Mouse (Mus musculus) lung, embryonic 16.5 days (tissue): ENCODE data around the gene Gls. TPM values are rescaled to one million over a fixed set of nuclear protein-coding genes. Genes with fewer than 3 reads are reported as not detected.
A peak's percentile ranks its signal among the peaks of the same experiment; 100 is the strongest.

ENCODE experiments used
- ATAC-seq: fragments of 200-750 bp; cut with Nextera tagmentation; 2 replicates; pipeline ENCODE4 v1.8.0; 2017; ENCODE audit warnings: low read depth, mild to moderate bottlenecking, moderate library complexity
- H3K27ac ChIP-seq: fragments of 300-500 bp; sonication (generic); 2 replicates; pipeline ENCODE4 v1.5.1; 2014; ENCODE audit warnings: mild to moderate bottlenecking, control low read depth, low read length
- H3K27me3 ChIP-seq: fragments of 300-500 bp; sonication (generic); 2 replicates; pipeline ENCODE4 v1.6.1; 2014; ENCODE audit warnings: low read depth, low read length, mixed read lengths; ENCODE audit not compliant: control insufficient read depth, insufficient read depth
- H3K36me3 ChIP-seq: fragments of 300-500 bp; sonication (generic); 2 replicates; pipeline ENCODE4 v1.6.1; 2014; ENCODE audit warnings: low read length; ENCODE audit not compliant: control insufficient read depth, insufficient read depth
- H3K4me1 ChIP-seq: fragments of 300-500 bp; sonication (generic); replicated peaks from 2 replicates; pipeline ENCODE4 v1.6.1; 2014; ENCODE audit warnings: low read length, mixed read lengths; ENCODE audit not compliant: control insufficient read depth, insufficient read depth
- H3K4me2 ChIP-seq: fragments of 300-500 bp; sonication (generic); 2 replicates; pipeline ENCODE4 v1.6.1; 2014; ENCODE audit warnings: low read depth, low read length, control low read depth
- H3K4me3 ChIP-seq: fragments of 300-500 bp; sonication (generic); 2 replicates; pipeline ENCODE4 v1.5.1; 2014; ENCODE audit warnings: mild to moderate bottlenecking, low read length, control low read depth
- H3K9ac ChIP-seq: fragments of 300-500 bp; sonication (generic); 2 replicates; pipeline ENCODE4 v1.6.1; 2014; ENCODE audit warnings: low read length, control low read depth
- H3K9me3 ChIP-seq: fragments of 300-500 bp; sonication (generic); 2 replicates; pipeline ENCODE4 v1.6.1; 2016; ENCODE audit warnings: low read length; ENCODE audit not compliant: control insufficient read depth
- WGBS: fragments of 180-500 bp; shearing (Covaris S2); extraction: QIAGEN DNeasy Blood & Tissue Kit; methylation state at CpG from one replicate; pipeline ENCODE4 v1.1.7; 2014; 5-methylcytosine and 5-hydroxymethylcytosine counted together
- polyA plus RNA-seq: library from polyadenylated mRNA; unstranded; fragments of >200 nt; fragmentation: Nextera tagmentation; extraction: Ambion mirVana; gene quantifications from 2 replicates; pipeline ENCODE4 v1.2.1, GENCODE M21; 2015

The Gls gene
- polyA plus RNA-seq, 1 experiment from 2014 or later: 12.8 TPM

- no peaks in the 10 kb centered on the region for H3K36me3 ChIP-seq
- no peak overlapping the region for H3K4me2 ChIP-seq
- no peak overlapping the region for H3K9ac ChIP-seq
- no peak overlapping the region for H3K27ac ChIP-seq
- H3K9me3 ChIP-seq: no peaks in the 10 kb centered on the region
- H3K27me3 ChIP-seq: no peaks in the 10 kb centered on the region
- H3K4me1 ChIP-seq: peaks cover 10% of the 10 kb centered on the region
- ATAC-seq: no peak
- H3K4me3 ChIP-seq: no peak overlapping the region
- 93% methylated on average over 5 of the region's 5 CpGs for WGBS
These were observed 81.9 kb downstream of the Gls start for GRCm38 (mm10) chr1:52151166-52151565.

DNA sequence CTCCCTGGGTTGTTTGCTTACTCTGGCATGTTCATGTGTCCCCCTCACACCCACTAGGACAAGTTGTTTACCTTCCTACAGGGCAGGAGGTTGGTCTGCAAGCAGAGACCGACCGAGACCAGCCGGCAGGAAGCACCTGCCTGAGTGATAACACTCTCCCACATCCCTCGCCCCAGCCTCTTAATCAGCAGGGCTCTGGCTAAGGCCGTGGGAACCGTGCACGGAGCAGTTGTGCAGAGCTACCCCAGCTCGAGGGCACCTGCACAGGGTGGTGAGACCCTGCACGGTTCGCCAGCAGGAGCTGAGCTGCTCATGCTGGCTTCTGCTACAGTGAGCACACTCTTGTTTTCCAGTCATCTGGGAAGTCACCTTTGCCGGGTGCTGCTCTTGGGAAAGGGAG, 82.4 kb downstream of the Gls start:
- Histone ChIP-seq H3K4me2 (no peak overlapping the region), H3K36me3 (no peaks in the 10 kb centered on the region), H3K27me3 (no peaks in the 10 kb centered on the region), H3K4me1 (peaks cover 10% of the 10 kb centered on the region), H3K9ac (no peak overlapping the region), H3K27ac (no peak overlapping the region), H3K9me3 (no peaks in the 10 kb centered on the region), H3K4me3 (no peak overlapping the region)
- peak; percentile 57 for ATAC-seq
- 31% methylated on average over 11 of the region's 11 CpGs for WGBS

DNA sequence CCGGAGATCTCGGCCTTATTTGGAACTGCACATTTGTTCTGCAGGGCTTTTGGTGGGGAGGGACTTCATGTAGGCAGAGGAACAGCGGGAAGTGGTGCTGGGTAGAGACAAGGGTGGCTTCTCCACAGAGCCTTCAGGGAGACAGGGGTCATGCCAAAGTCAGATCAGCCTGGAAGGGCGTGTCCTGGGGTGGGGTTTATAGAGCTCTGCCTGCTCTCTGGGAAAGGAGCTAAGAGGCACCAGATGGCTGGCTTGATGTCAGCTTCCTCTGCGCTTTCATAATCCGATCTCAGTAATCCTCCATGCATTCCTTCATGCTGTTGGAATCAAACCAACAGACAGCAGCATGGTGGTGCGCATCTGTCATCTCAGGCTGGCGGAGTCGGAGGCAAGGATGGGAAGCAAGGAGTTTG, 83.1 kb downstream of the Gls start:
- H3K27ac ChIP-seq: no peak overlapping the region
- H3K36me3 ChIP-seq: no peaks in the 10 kb centered on the region
- H3K4me2 ChIP-seq: no peak overlapping the region
- ATAC-seq: peak; percentile 49; the same call in 1 of the 2 replicates
- no peak overlapping the region for H3K9ac ChIP-seq
- WGBS: 47% methylated on average over 9 of the region's 9 CpGs
- peaks cover 10% of the 10 kb centered on the region for H3K4me1 ChIP-seq
- no peaks in the 10 kb centered on the region for H3K27me3 ChIP-seq
- no peak overlapping the region for H3K4me3 ChIP-seq
- H3K9me3 ChIP-seq: no peaks in the 10 kb centered on the region

DNA sequence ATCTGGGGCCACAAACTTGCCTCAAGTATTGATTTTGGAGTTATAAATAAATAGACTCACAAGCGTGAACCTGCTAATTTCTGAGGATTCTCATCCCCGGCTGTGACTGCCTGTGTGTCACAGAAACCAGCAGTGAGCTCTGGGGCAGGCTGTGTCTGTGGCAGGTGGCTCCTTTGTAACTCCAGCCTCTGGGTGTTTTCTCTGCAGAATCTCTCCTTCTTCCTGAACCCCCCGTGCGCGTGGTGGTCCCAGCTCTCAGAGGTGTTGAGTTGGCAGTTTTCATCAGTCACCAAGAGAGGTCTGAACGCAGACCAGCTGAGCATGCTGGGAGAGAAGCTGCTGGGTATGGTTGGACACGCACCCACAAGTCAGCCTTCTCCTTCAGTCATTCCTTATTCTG, 84.3 kb downstream of the Gls start:
- no peaks in the 10 kb centered on the region for H3K27me3 ChIP-seq
- no peaks in the 10 kb centered on the region for H3K9me3 ChIP-seq
- peaks cover 10% of the 10 kb centered on the region for H3K4me1 ChIP-seq
- 63% methylated on average over 7 of the region's 7 CpGs for WGBS
- no peak overlapping the region for H3K4me2 ChIP-seq
- no peak overlapping the region for H3K27ac ChIP-seq
- no peak for ATAC-seq
- no peak overlapping the region for H3K4me3 ChIP-seq
- H3K36me3 ChIP-seq: peaks cover 2% of the 10 kb centered on the region; the same call in 1 of the 2 replicates
- H3K9ac ChIP-seq: no peak overlapping the region

GRCm38 (mm10) chr1:52148178-52148577, 84.9 kb downstream of the Gls start:
- 71% methylated on average over 7 of the region's 7 CpGs for WGBS
- H3K27me3 ChIP-seq: no peaks in the 10 kb centered on the region
- H3K36me3 ChIP-seq: peaks cover 2% of the 10 kb centered on the region; the same call in 1 of the 2 replicates
- H3K27ac ChIP-seq: no peak overlapping the region
- H3K4me2 ChIP-seq: no peak overlapping the region
- H3K4me3 ChIP-seq: no peak overlapping the region
- ATAC-seq: no peak
- H3K4me1 ChIP-seq: peaks cover 10% of the 10 kb centered on the region
- no peaks in the 10 kb centered on the region for H3K9me3 ChIP-seq
- H3K9ac ChIP-seq: no peak overlapping the region

DNA sequence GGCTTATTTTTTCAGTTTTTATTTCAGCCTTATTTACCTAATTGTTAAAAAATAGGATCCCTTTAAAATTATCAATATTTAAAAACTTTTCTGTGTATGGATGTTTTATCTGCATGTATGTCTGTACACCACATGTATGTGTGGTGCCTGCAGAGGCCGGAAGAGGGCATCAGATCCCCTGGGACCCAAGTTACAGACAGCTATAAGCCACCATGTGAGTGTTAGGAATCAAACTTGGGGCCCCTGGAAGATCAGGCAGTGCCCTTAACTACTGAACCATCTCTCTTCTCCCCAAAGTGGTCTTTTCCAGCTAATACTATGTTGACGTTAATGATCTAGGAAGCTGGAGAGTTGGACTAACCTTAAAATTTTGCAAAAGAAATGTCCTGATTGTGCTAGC, 85.6 kb downstream of the Gls start:
- Histone ChIP-seq H3K27ac (no peak overlapping the region), H3K9me3 (no peaks in the 10 kb centered on the region), H3K36me3 (peaks cover 2% of the 10 kb centered on the region; the same call in 1 of the 2 replicates), H3K4me1 (peaks cover 10% of the 10 kb centered on the region), H3K9ac (no peak overlapping the region), H3K4me3 (no peak overlapping the region), H3K27me3 (no peaks in the 10 kb centered on the region), H3K4me2 (no peak overlapping the region)
- no peak for ATAC-seq
- WGBS: 91% methylated on average over 2 of the region's 2 CpGs

DNA sequence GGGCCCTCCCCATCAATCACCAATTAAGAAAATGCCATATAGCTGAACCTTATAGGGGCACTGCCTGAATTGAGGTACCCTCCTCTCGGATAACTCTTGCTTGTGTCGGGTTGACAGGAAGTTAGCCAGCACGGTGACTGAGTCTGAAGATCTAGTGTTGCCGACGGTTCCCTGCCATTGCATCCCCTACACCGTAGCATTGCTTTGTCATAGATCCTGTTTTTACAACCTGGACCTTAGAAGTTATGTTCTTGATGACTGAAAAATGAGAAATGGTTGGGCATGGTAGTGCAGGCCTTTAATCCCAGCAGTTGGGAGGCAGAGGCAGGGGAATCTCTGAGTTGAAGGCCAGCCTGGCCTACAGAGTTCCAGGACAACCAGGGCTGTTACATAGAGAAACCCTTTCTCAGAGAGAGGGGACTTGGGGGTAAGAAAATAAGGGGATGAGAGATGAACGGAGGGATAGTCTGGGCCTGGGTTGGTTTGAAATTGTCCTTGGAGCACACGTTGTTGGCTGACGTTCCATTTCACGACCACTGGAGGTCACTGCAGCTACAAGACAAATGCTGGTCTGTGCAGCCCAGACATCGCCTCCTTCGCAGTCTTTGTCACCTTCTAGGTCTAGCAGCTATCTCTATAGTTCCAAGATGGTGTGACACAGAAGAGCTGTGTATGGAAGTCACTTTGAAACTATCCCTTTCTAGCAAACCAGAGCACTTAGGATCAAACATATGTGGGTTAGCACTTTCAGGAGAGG, 86.6 kb downstream of the Gls start:
- peaks cover 2% of the 10 kb centered on the region; the same call in 1 of the 2 replicates for H3K36me3 ChIP-seq
- H3K9ac ChIP-seq: no peak overlapping the region
- no peaks in the 10 kb centered on the region for H3K9me3 ChIP-seq
- H3K4me1 ChIP-seq: peaks cover 10% of the 10 kb centered on the region
- H3K4me2 ChIP-seq: no peak overlapping the region
- H3K4me3 ChIP-seq: no peak overlapping the region
- WGBS: 46% methylated on average over 12 of the region's 12 CpGs
- no peaks in the 10 kb centered on the region for H3K27me3 ChIP-seq
- peak; percentile 71 for ATAC-seq
- no peak overlapping the region for H3K27ac ChIP-seq

DNA sequence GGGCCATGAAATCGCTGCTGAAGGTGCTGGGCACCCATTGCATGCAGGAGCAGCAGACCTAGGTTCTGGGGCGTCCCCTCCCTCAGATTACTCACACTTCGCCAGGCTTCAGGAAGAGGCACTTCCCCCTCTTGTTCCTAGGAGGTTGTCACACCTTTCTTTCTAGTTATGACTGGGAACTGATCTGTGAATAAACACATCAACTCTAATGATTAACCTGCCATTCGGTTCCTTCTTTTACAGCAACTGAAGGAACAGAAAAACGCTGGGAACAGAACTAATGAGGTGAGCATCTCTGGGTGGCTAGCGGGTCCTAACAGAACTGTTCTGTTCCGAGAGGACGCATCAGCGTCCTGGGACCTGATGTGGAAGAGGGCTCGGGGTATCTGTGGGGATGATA, 88.1 kb downstream of the Gls start:
- WGBS: 75% methylated on average over 10 of the region's 10 CpGs
- H3K4me2 ChIP-seq: no peak overlapping the region
- H3K9ac ChIP-seq: no peak overlapping the region
- no peaks in the 10 kb centered on the region for H3K27me3 ChIP-seq
- H3K4me1 ChIP-seq: peaks cover under 1% of the 10 kb centered on the region
- no peak overlapping the region for H3K4me3 ChIP-seq
- no peaks in the 10 kb centered on the region for H3K9me3 ChIP-seq
- no peak overlapping the region for H3K27ac ChIP-seq
- no peak for ATAC-seq
- peaks cover 2% of the 10 kb centered on the region; the same call in 1 of the 2 replicates for H3K36me3 ChIP-seq

DNA sequence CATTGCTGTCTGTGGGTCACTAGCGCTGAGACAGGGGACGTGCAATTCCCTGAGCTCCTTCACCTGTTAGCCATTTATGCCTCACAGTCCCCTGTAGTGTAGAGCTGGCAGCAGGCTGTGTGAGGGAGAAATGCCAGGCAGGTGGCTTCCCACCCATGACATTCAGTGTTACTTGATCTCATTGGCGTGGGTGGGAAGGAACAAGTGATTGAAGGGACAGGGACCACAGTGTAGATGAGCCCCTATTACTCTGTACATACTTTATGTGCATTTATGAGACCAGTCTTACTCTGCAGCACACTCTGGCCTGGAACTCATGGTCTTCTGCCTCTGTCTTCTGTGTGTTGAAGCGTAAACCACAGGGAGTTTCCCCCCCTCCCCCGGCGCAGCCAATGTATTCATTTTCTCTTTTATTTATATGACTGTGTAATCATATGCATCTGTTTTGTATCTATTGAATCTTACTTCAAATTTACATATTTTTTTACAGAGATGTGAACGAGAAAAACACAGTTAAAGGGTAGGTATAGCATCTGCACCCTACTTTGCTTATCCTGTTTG, 89.4 kb downstream of the Gls start:
- H3K27ac ChIP-seq: no peak overlapping the region
- H3K9ac ChIP-seq: no peak overlapping the region
- no peaks in the 10 kb centered on the region for H3K4me1 ChIP-seq
- H3K27me3 ChIP-seq: no peaks in the 10 kb centered on the region
- H3K36me3 ChIP-seq: peaks cover 2% of the 10 kb centered on the region; the same call in 1 of the 2 replicates
- no peak overlapping the region for H3K4me3 ChIP-seq
- ATAC-seq: no peak
- H3K9me3 ChIP-seq: no peaks in the 10 kb centered on the region
- 86% methylated on average over 7 of the region's 7 CpGs for WGBS
- H3K4me2 ChIP-seq: no peak overlapping the region
